Mouse (Mus musculus): ENCODE data around the gene Vmn2r9. TPM values are rescaled to one million over a fixed set of nuclear protein-coding genes. Genes with fewer than 3 reads are reported as not detected.
"Not testable (repeated sequence)": the region's sequence is repeated elsewhere in the genome, so short reads cannot be mapped to it uniquely, and the experiment has no call there.

The Vmn2r9 gene
- polyA plus RNA-seq (2014; fragmentation: Nextera tagmentation; extraction: Ambion mirVana): not detected in 2 replicates

DNA sequence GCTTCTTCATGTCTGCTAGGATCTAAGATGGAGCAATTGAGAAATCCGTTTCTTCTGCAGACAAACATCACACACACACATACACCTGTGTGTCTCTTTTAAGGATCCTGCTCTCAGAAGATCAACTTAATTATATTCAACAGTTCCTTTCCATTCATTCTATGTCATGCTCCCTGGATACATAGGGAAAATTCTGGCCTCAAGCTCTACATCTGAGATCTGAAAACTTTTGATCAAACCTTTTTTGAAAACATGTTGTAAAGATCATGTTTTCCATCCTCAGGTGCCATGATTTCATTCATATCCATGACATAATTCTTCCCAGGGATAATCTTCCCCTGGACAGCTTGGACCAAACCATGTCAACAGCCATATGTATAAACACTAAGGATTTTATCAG, at the start of gene Vmn2r9:
Vmn2r9 (minus strand) TSS at position 101 of the 400 bp plus-strand sequence.
- ATAC-seq (ENCODE audit: low FRiP score, low TSS enrichment); H3K9me3 ChIP-seq (ENCODE audit: control insufficient read depth, low read length); H3K27me3 ChIP-seq (ENCODE audit: control insufficient read depth, insufficient read depth, low read length); H3K4me1 ChIP-seq (ENCODE audit: control insufficient read depth, insufficient read depth, low read length); H3K27ac ChIP-seq (replicated peaks; ENCODE audit: low read depth, low read length); H3K4me3 ChIP-seq (replicated peaks; ENCODE audit: low read depth, low read length); H3K9ac ChIP-seq (replicated peaks; ENCODE audit: low read length); H3K4me2 ChIP-seq (ENCODE audit: low read length); H3K36me3 ChIP-seq (ENCODE audit: control insufficient read depth, insufficient read depth, low read length); DNase-seq: not testable (repeated sequence)
- 64% methylated on average over 1 of the region's 1 CpGs for WGBS

DNA sequence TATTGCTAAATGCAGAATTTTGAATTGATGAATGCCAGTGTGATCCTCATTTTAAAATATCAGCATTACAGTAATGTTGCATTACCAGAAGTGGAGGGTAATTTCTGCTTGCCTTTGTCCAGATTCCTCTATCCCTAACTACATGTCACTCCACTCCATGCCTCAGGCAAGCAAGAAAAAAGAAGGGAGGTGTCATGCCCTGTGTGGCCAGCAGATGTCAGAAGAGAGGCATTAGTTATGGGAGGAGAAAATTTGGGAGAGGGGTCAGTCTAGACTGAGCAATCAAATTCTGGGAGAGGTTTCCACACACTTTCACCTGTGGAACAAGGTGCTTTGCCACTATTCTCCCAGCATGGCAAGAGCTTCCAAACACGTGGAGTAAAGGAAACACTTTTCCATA, 14.3 kb upstream of the Vmn2r9 start:
- H3K9me3 ChIP-seq (ENCODE audit: control insufficient read depth, low read length); H3K9ac ChIP-seq (replicated peaks; ENCODE audit: low read length); H3K4me3 ChIP-seq (replicated peaks; ENCODE audit: low read depth, low read length); H3K27ac ChIP-seq (replicated peaks; ENCODE audit: low read depth, low read length); H3K27me3 ChIP-seq (ENCODE audit: control insufficient read depth, insufficient read depth, low read length); H3K36me3 ChIP-seq (ENCODE audit: control insufficient read depth, insufficient read depth, low read length); H3K4me2 ChIP-seq (ENCODE audit: low read length); H3K4me1 ChIP-seq (ENCODE audit: control insufficient read depth, insufficient read depth, low read length); ATAC-seq (ENCODE audit: low FRiP score, low TSS enrichment): not testable (repeated sequence)
- 12% methylated on average over 1 of the region's 1 CpGs for WGBS
- DNase-seq: peak; percentile 39

DNA sequence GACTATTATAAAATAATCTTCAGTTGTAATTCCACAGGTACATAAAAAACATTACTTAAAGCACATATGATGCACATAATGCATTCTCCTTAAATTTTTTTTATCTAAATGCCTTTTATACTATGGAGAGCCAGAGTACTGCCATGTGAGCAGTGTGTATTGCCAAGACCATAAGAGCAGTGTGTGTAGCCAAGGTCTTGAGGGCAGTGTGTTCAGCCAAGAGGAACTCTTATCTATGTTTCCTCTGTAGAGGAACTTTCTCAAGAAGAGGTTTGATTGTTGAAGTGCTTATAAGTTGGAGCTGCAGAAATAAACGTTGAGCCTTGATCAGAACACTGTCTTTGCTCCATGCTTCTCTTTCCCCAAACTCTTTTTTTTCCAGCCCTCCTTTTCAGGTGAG, 2.9 kb downstream of the Vmn2r9 start:
- H3K9me3 ChIP-seq (ENCODE audit: control insufficient read depth, low read length): no peaks in the 10 kb centered on the region
- DNase-seq: no peak
- no peaks in the 10 kb centered on the region for H3K4me1 ChIP-seq (ENCODE audit: control insufficient read depth, insufficient read depth, low read length)
- no peak for ATAC-seq (ENCODE audit: low FRiP score, low TSS enrichment)
- no peak overlapping the region for H3K4me3 ChIP-seq (replicated peaks; ENCODE audit: low read depth, low read length)
- no peaks in the 10 kb centered on the region for H3K36me3 ChIP-seq (ENCODE audit: control insufficient read depth, insufficient read depth, low read length)
- H3K27ac ChIP-seq (replicated peaks; ENCODE audit: low read depth, low read length): no peak overlapping the region
- 46% methylated on average over 1 of the region's 1 CpGs for WGBS
- no peak overlapping the region for H3K9ac ChIP-seq (replicated peaks; ENCODE audit: low read length)
- no peak overlapping the region for H3K4me2 ChIP-seq (ENCODE audit: low read length)
- H3K27me3 ChIP-seq (ENCODE audit: control insufficient read depth, insufficient read depth, low read length): no peaks in the 10 kb centered on the region

GRCm38 (mm10) chr5:108836156-108836555, 16.2 kb downstream of the Vmn2r9 start:
- DNase-seq (peak; percentile 52), ATAC-seq (ENCODE audit: low FRiP score, low TSS enrichment) (no peak)
- Histone ChIP-seq H3K27me3 (ENCODE audit: control insufficient read depth, insufficient read depth, low read length) (no peaks in the 10 kb centered on the region), H3K9ac (replicated peaks; ENCODE audit: low read length) (no peak overlapping the region), H3K4me2 (ENCODE audit: low read length) (no peak overlapping the region), H3K9me3 (ENCODE audit: control insufficient read depth, low read length) (no peaks in the 10 kb centered on the region), H3K4me3 (replicated peaks; ENCODE audit: low read depth, low read length) (no peak overlapping the region), H3K36me3 (ENCODE audit: control insufficient read depth, insufficient read depth, low read length) (no peaks in the 10 kb centered on the region), H3K4me1 (ENCODE audit: control insufficient read depth, insufficient read depth, low read length) (no peaks in the 10 kb centered on the region), H3K27ac (replicated peaks; ENCODE audit: low read depth, low read length) (no peak overlapping the region)
- 74% methylated on average over 1 of the region's 1 CpGs for WGBS

- Histone ChIP-seq H3K9me3 (ENCODE audit: control insufficient read depth, low read length) (no peaks in the 10 kb centered on the region), H3K27me3 (ENCODE audit: control insufficient read depth, insufficient read depth, low read length) (no peaks in the 10 kb centered on the region), H3K36me3 (ENCODE audit: control insufficient read depth, insufficient read depth, low read length) (no peaks in the 10 kb centered on the region), H3K4me3 (replicated peaks; ENCODE audit: low read depth, low read length) (no peak overlapping the region), H3K9ac (replicated peaks; ENCODE audit: low read length) (no peak overlapping the region), H3K27ac (replicated peaks; ENCODE audit: low read depth, low read length) (no peak overlapping the region), H3K4me2 (ENCODE audit: low read length) (no peak overlapping the region), H3K4me1 (ENCODE audit: control insufficient read depth, insufficient read depth, low read length) (no peaks in the 10 kb centered on the region)
- WGBS: 79% methylated on average over 2 of the region's 2 CpGs
- DNase-seq: peak; percentile 14
- no peak for ATAC-seq (ENCODE audit: low FRiP score, low TSS enrichment)
Observed at GRCm38 (mm10) chr5:108823276-108823675, 29.1 kb downstream of the Vmn2r9 start.

DNA sequence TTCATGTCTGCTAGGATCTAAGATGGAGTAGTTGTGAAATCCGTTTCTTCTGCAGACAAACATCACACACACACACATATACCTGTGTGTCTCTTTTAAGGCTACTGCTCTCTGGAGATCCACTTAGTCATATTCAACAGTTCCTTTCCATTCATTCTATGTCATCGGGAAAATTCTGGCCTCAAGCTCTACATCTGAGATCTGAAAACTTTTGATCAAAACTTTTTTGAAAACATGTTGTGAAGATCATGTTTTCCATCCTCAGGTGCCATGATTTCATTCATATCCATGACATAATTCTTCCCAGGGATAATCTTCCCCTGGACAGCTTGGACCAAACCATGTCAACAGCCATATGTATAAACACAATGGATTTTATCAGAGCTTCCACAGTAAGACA, 43.7 kb downstream of the Vmn2r9 start, which contains the start of gene Vmn2r8:
Vmn2r8 (minus strand) TSS at position 101 of the 400 bp plus-strand sequence.
- H3K36me3 ChIP-seq (ENCODE audit: control insufficient read depth, insufficient read depth, low read length); H3K4me2 ChIP-seq (ENCODE audit: low read length); DNase-seq; H3K4me3 ChIP-seq (replicated peaks; ENCODE audit: low read depth, low read length); ATAC-seq (ENCODE audit: low FRiP score, low TSS enrichment); H3K9me3 ChIP-seq (ENCODE audit: control insufficient read depth, low read length); H3K9ac ChIP-seq (replicated peaks; ENCODE audit: low read length); H3K27me3 ChIP-seq (ENCODE audit: control insufficient read depth, insufficient read depth, low read length); H3K4me1 ChIP-seq (ENCODE audit: control insufficient read depth, insufficient read depth, low read length); H3K27ac ChIP-seq (replicated peaks; ENCODE audit: low read depth, low read length): not testable (repeated sequence)
- WGBS: 73% methylated on average over 2 of the region's 2 CpGs

DNA sequence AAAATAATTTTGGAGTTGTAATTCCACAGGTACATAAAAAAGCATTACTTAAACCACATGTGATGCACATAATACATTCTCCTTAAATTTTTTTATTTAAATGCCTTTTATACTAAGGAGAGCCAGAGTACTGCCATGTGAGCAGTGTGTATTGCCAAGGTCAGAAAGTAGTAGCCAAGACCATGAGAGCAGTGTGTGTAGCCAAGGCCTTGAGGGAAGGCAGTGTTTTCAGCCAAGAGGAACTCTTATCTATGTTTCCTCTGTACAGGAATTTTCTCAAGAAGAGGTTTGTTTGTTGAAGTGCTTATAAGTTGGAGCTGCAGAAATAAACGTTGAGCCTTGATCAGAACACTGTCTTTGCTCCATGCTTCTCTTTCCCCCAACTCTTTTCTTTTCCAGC, 48.8 kb downstream of the Vmn2r9 start:
- no peak for ATAC-seq (ENCODE audit: low FRiP score, low TSS enrichment)

GRCm38 (mm10) chr5:108795263-108795662, 57.1 kb downstream of the Vmn2r9 start, which contains the start of gene Tmed11:
Gene Tmed11 (minus strand): TSS chr5:108795363.
- WGBS: 64% methylated on average over 2 of the region's 2 CpGs
- not testable (repeated sequence) for H3K4me3 ChIP-seq (replicated peaks; ENCODE audit: low read depth, low read length); DNase-seq

More for the DNA sequence above, 48.8 kb downstream of the Vmn2r9 start:
- H3K4me1 ChIP-seq (ENCODE audit: control insufficient read depth, insufficient read depth, low read length): no peaks in the 10 kb centered on the region
- 49% methylated on average over 1 of the region's 1 CpGs for WGBS
- H3K27ac ChIP-seq (replicated peaks; ENCODE audit: low read depth, low read length): no peak overlapping the region
- no peak overlapping the region for H3K9ac ChIP-seq (replicated peaks; ENCODE audit: low read length)
- no peak overlapping the region for H3K4me2 ChIP-seq (ENCODE audit: low read length)
- H3K9me3 ChIP-seq (ENCODE audit: control insufficient read depth, low read length): no peaks in the 10 kb centered on the region
- DNase-seq: no peak
- H3K27me3 ChIP-seq (ENCODE audit: control insufficient read depth, insufficient read depth, low read length): no peaks in the 10 kb centered on the region
- H3K4me3 ChIP-seq (replicated peaks; ENCODE audit: low read depth, low read length): no peak overlapping the region
- H3K36me3 ChIP-seq (ENCODE audit: control insufficient read depth, insufficient read depth, low read length): no peaks in the 10 kb centered on the region

GRCm38 (mm10) chr5:108790385-108790784, 62.0 kb downstream of the Vmn2r9 start:
- not testable (repeated sequence) for ATAC-seq (ENCODE audit: low FRiP score, low TSS enrichment)

More at GRCm38 (mm10) chr5:108795263-108795662, 57.1 kb downstream of the Vmn2r9 start, which contains the start of gene Tmed11:
- not testable (repeated sequence) for H3K27me3 ChIP-seq (ENCODE audit: control insufficient read depth, insufficient read depth, low read length); ATAC-seq (ENCODE audit: low FRiP score, low TSS enrichment); H3K9ac ChIP-seq (replicated peaks; ENCODE audit: low read length); H3K27ac ChIP-seq (replicated peaks; ENCODE audit: low read depth, low read length); H3K36me3 ChIP-seq (ENCODE audit: control insufficient read depth, insufficient read depth, low read length); H3K4me2 ChIP-seq (ENCODE audit: low read length); H3K9me3 ChIP-seq (ENCODE audit: control insufficient read depth, low read length); H3K4me1 ChIP-seq (ENCODE audit: control insufficient read depth, insufficient read depth, low read length)

More at GRCm38 (mm10) chr5:108790385-108790784, 62.0 kb downstream of the Vmn2r9 start:
- peak; percentile 41 for DNase-seq
- not testable (repeated sequence) for H3K4me3 ChIP-seq (replicated peaks; ENCODE audit: low read depth, low read length); H3K27ac ChIP-seq (replicated peaks; ENCODE audit: low read depth, low read length); H3K9ac ChIP-seq (replicated peaks; ENCODE audit: low read length); H3K4me1 ChIP-seq (ENCODE audit: control insufficient read depth, insufficient read depth, low read length); H3K36me3 ChIP-seq (ENCODE audit: control insufficient read depth, insufficient read depth, low read length); H3K27me3 ChIP-seq (ENCODE audit: control insufficient read depth, insufficient read depth, low read length); H3K9me3 ChIP-seq (ENCODE audit: control insufficient read depth, low read length); H3K4me2 ChIP-seq (ENCODE audit: low read length)
- WGBS: 42% methylated on average over 1 of the region's 1 CpGs
